Mouse (Mus musculus) heart, adult 18-20 months (tissue): ENCODE measurements around the gene Rfx4. TPM values are rescaled to one million over a fixed set of nuclear protein-coding genes. Genes with fewer than 3 reads are reported as not detected.

Experiments used
- DNase-seq, 2 experiments: peaks; one replicate each; pipeline ENCODE4 v3.0.0; 2021 to 2022; ENCODE audit warnings: mixed read lengths in 1 of 2
- total RNA-seq, 2 experiments: library from RNA; stranded (reverse); gene quantifications; 2 replicates each; pipeline ENCODE4 v1.2.3; 2021

Rfx4 gene
- total RNA-seq, 2 experiments from 2014 or later: not detected

- DNase-seq: no peak
Observed at GRCm38 (mm10) chr10:84871285-84871684, 115.4 kb downstream of the Rfx4 start.

GRCm38 (mm10) chr10:84871921-84872320 is 116.1 kb downstream of the Rfx4 start:
- no peak for DNase-seq

- no peak for DNase-seq
Observed at GRCm38 (mm10) chr10:84879823-84880571, 124.1 kb downstream of the Rfx4 start.

- DNase-seq: no peak
Observed at GRCm38 (mm10) chr10:84882528-84882927, 126.7 kb downstream of the Rfx4 start.

- DNase-seq: peak in 1 of 2 experiments; percentile 9
Observed at GRCm38 (mm10) chr10:84885341-84885884, 129.6 kb downstream of the Rfx4 start.

- peak; percentile 38 to 52 for DNase-seq
Observed at GRCm38 (mm10) chr10:84886221-84886627, 130.4 kb downstream of the Rfx4 start.

- DNase-seq: no peak
Observed at GRCm38 (mm10) chr10:84886785-84887184, 130.9 kb downstream of the Rfx4 start.

GRCm38 (mm10) chr10:84889096-84889846 is 133.4 kb downstream of the Rfx4 start:
- DNase-seq: no peak

GRCm38 (mm10) chr10:84895810-84896358 is 140.0 kb downstream of the Rfx4 start:
- no peak for DNase-seq

GRCm38 (mm10) chr10:84896941-84897930 is 141.4 kb downstream of the Rfx4 start:
- DNase-seq: no peak

GRCm38 (mm10) chr10:84898144-84898979 is 142.5 kb downstream of the Rfx4 start:
- no peak for DNase-seq

- peak; percentile 40 to 64 for DNase-seq
Observed at GRCm38 (mm10) chr10:84901676-84902075, 145.8 kb downstream of the Rfx4 start.

- DNase-seq: no peak
Observed at GRCm38 (mm10) chr10:84902213-84902612, 146.4 kb downstream of the Rfx4 start.

- peak; percentile 25 to 34 for DNase-seq
Observed at GRCm38 (mm10) chr10:84903307-84903706, 147.4 kb downstream of the Rfx4 start.

GRCm38 (mm10) chr10:84903742-84904141 is 147.9 kb downstream of the Rfx4 start:
- DNase-seq: no peak

GRCm38 (mm10) chr10:84906895-84907294 is 151.0 kb downstream of the Rfx4 start:
- no peak for DNase-seq

GRCm38 (mm10) chr10:84908006-84908405 is 152.1 kb downstream of the Rfx4 start:
- no peak for DNase-seq

GRCm38 (mm10) chr10:84908471-84908870 is 152.6 kb downstream of the Rfx4 start:
- no peak for DNase-seq

- DNase-seq: no peak
Observed at GRCm38 (mm10) chr10:84909021-84909801, 153.3 kb downstream of the Rfx4 start.

GRCm38 (mm10) chr10:84910194-84910593 is 154.3 kb downstream of the Rfx4 start:
- no peak for DNase-seq
